Mouse (Mus musculus): ENCODE measurements around the gene C7. TPM values are rescaled to one million over a fixed set of nuclear protein-coding genes. Genes with fewer than 3 reads are reported as not detected.

C7 gene
- 0.08 and 0.09 TPM in 2 replicates for polyA plus RNA-seq (2014; fragmentation: Nextera tagmentation; extraction: Ambion mirVana)

- H3K4me2 ChIP-seq (replicated peaks), result no peak within 1 kb of the TSS
- no peak for ATAC-seq (ENCODE audit: low FRiP score)
- H3K27me3 ChIP-seq (ENCODE audit: control insufficient read depth, insufficient read depth, low read length), result no peaks in the 10 kb centered on the region
- H3K4me1 ChIP-seq (replicated peaks; ENCODE audit: control insufficient read depth, insufficient read depth, low read length), result no peaks in the 10 kb centered on the region
- H3K4me3 ChIP-seq (replicated peaks; ENCODE audit: low read length), result no peak within 1 kb of the TSS
- DNase-seq (ENCODE audit: low spot score), result no peak
- no peaks in the 10 kb centered on the region for H3K36me3 ChIP-seq (replicated peaks; ENCODE audit: control insufficient read depth, insufficient read depth)
- H3K9me3 ChIP-seq (ENCODE audit: control insufficient read depth, low read length), result no peaks in the 10 kb centered on the region
- H3K9ac ChIP-seq, result no peak within 1 kb of the TSS
- H3K27ac ChIP-seq, result no peak within 1 kb of the TSS
These were observed at the start of gene C7 for GRCm38 (mm10) chr15:5063635-5064034. Gene C7, minus strand, starts transcription at chr15:5063740.

- Histone ChIP-seq H3K27ac (no peak overlapping the region), H3K4me2 (replicated peaks) (no peak overlapping the region), H3K4me3 (replicated peaks; ENCODE audit: low read length) (no peak overlapping the region), H3K27me3 (ENCODE audit: control insufficient read depth, insufficient read depth, low read length) (no peaks in the 10 kb centered on the region), H3K9ac (no peak overlapping the region), H3K36me3 (replicated peaks; ENCODE audit: control insufficient read depth, insufficient read depth) (peaks cover 5% of the 10 kb centered on the region), H3K4me1 (replicated peaks; ENCODE audit: control insufficient read depth, insufficient read depth, low read length) (peaks cover 14% of the 10 kb centered on the region), H3K9me3 (ENCODE audit: control insufficient read depth, low read length) (no peaks in the 10 kb centered on the region)
- ATAC-seq (ENCODE audit: low FRiP score) (no peak), DNase-seq (ENCODE audit: low spot score) (no peak)
- 86% methylated on average over 3 of the region's 3 CpGs for WGBS
These were observed 49.1 kb upstream of the C7 start for GRCm38 (mm10) chr15:5112651-5113050.

- H3K4me1 ChIP-seq (replicated peaks; ENCODE audit: control insufficient read depth, insufficient read depth, low read length), result no peaks in the 10 kb centered on the region
- DNase-seq (ENCODE audit: low spot score), result no peak
- no peak overlapping the region for H3K27ac ChIP-seq
- no peaks in the 10 kb centered on the region for H3K9me3 ChIP-seq (ENCODE audit: control insufficient read depth, low read length)
- no peak for ATAC-seq (ENCODE audit: low FRiP score)
- no peaks in the 10 kb centered on the region for H3K36me3 ChIP-seq (replicated peaks; ENCODE audit: control insufficient read depth, insufficient read depth)
- WGBS, result 84% methylated on average over 3 of the region's 3 CpGs
- no peak overlapping the region for H3K4me3 ChIP-seq (replicated peaks; ENCODE audit: low read length)
- no peak overlapping the region for H3K4me2 ChIP-seq (replicated peaks)
- no peak overlapping the region for H3K9ac ChIP-seq
- H3K27me3 ChIP-seq (ENCODE audit: control insufficient read depth, insufficient read depth, low read length), result no peaks in the 10 kb centered on the region
These were observed 45.1 kb upstream of the C7 start for GRCm38 (mm10) chr15:5108655-5109040.

DNA sequence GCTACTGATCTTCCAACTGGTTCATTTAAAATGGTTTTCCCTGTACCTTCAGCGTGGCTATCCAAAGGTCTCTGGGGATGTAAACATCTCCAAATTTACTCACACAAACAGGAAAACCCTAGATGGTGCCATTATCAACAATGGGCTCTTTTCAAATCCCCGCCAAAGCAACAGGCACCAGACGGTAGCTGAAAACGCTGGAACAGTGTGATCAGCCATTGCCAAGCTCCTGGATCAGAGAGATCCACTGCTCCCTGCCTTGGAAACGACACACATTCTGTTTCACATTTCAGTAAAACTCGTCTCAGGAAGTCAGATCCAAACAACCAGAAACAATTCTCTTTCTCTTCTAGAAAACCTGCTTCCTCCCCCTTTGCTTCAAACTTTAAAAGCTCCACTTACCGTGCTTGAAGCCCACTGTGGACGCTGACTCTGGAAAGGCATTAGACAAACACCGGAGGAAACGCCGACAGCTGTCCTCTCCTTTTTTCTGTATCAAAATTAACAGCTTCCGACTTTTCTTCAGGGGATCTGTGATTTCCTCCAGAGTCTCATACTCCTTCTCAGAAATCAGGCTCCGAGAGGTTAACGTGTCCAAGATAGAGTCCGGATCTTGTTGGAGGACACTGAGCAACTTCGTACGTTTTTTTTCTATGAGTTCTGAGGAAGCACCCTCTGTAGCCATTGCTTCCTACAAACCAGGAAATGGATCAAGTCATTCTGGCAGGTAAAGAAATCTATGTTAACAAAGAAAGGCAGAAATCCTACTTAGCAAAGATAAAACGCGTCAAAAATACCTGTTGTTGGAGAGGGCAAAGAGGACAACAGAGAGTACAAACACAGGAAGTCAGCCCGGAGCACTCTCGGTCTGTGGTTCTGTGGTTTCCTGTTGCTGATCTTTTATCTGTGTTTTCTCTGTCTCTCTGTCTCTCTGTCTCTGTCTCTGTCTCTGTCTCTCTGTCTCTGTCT lies 44.4 kb upstream of the C7 start, which contains the start of gene Card6:
TSS of gene Card6 (minus strand) at position 854 of the 969 bp plus-strand sequence.
- H3K4me2 ChIP-seq (replicated peaks), result peak within 1 kb of the TSS; percentile 17; the same call in 1 of the 2 replicates
- 71% methylated on average over 21 of the region's 21 CpGs for WGBS
- H3K9ac ChIP-seq, result no peak within 1 kb of the TSS
- no peak for ATAC-seq (ENCODE audit: low FRiP score)
- no peak for DNase-seq (ENCODE audit: low spot score)
- no peak within 1 kb of the TSS for H3K27ac ChIP-seq
- no peaks in the 10 kb centered on the region for H3K27me3 ChIP-seq (ENCODE audit: control insufficient read depth, insufficient read depth, low read length)
- H3K4me3 ChIP-seq (replicated peaks; ENCODE audit: low read length), result no peak within 1 kb of the TSS; the same call in 1 of the 2 replicates
- H3K9me3 ChIP-seq (ENCODE audit: control insufficient read depth, low read length), result no peaks in the 10 kb centered on the region
- H3K36me3 ChIP-seq (replicated peaks; ENCODE audit: control insufficient read depth, insufficient read depth), result no peaks in the 10 kb centered on the region
- H3K4me1 ChIP-seq (replicated peaks; ENCODE audit: control insufficient read depth, insufficient read depth, low read length), result no peaks in the 10 kb centered on the region

DNA sequence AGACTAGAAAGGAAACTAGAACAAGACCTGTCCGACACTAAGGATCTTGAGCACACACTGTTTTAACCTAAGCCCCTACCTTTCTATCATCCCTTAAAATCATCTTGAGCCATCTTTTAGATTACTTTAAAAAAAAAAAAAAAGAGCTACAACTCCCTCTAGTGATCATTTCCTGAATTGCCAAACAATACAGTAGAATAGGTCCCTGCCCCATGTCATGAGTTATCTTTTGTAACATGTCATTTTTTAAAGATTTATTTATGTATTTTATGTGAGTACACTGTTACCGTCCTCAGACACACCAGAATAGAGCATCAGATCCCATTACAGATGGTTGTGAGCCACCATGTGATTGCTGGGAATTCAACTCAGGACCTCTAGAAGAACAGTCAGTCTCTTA lies 42.8 kb upstream of the C7 start:
- Histone ChIP-seq H3K4me3 (replicated peaks; ENCODE audit: low read length) (no peak overlapping the region), H3K9ac (no peak overlapping the region), H3K27ac (no peak overlapping the region), H3K27me3 (ENCODE audit: control insufficient read depth, insufficient read depth, low read length) (no peaks in the 10 kb centered on the region), H3K36me3 (replicated peaks; ENCODE audit: control insufficient read depth, insufficient read depth) (no peaks in the 10 kb centered on the region), H3K9me3 (ENCODE audit: control insufficient read depth, low read length) (no peaks in the 10 kb centered on the region), H3K4me1 (replicated peaks; ENCODE audit: control insufficient read depth, insufficient read depth, low read length) (no peaks in the 10 kb centered on the region), H3K4me2 (replicated peaks) (no peak overlapping the region)
- ATAC-seq (ENCODE audit: low FRiP score), result peak; percentile 40; the same call in 1 of the 2 replicates
- peak; percentile 72 for DNase-seq (ENCODE audit: low spot score)
- WGBS, result 60% methylated on average over 2 of the region's 2 CpGs

DNA sequence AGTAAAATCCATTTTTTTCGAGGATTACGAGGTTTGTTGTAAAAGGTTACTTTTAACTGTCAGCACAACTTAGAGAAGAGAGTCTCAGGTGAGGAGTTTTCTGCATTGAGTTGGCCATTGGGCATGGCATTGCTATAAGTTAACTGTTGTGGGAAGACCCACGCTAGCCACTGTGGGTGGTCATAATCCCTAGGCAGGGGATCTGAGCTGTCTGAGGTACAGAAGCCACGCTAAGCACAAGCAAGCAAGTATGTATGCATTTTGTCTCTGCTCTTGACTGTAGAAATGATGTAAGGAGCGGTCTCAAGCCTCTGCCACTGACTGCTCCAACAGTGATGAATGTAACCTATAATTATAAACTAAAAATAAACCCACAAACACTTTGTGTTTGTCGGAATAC lies 42.4 kb upstream of the C7 start:
- 87% methylated on average over 6 of the region's 6 CpGs for WGBS

GRCm38 (mm10) chr15:5102312-5102711 lies 38.8 kb upstream of the C7 start:
- H3K27ac ChIP-seq, result no peak overlapping the region
- no peaks in the 10 kb centered on the region for H3K27me3 ChIP-seq (ENCODE audit: control insufficient read depth, insufficient read depth, low read length)
- no peak for ATAC-seq (ENCODE audit: low FRiP score)
- DNase-seq (ENCODE audit: low spot score), result no peak
- H3K4me1 ChIP-seq (replicated peaks; ENCODE audit: control insufficient read depth, insufficient read depth, low read length), result no peaks in the 10 kb centered on the region
- WGBS, result 92% methylated on average over 4 of the region's 4 CpGs
- no peak overlapping the region for H3K4me2 ChIP-seq (replicated peaks)
- no peak overlapping the region for H3K4me3 ChIP-seq (replicated peaks; ENCODE audit: low read length)
- H3K9ac ChIP-seq, result no peak overlapping the region
- H3K36me3 ChIP-seq (replicated peaks; ENCODE audit: control insufficient read depth, insufficient read depth), result no peaks in the 10 kb centered on the region
- H3K9me3 ChIP-seq (ENCODE audit: control insufficient read depth, low read length), result no peaks in the 10 kb centered on the region

More for the DNA sequence above, 42.4 kb upstream of the C7 start:
- DNase-seq (ENCODE audit: low spot score) (no peak), ATAC-seq (ENCODE audit: low FRiP score) (0 out of 2 replicates have a peak, but pooled peaks have one; percentile 11)
- no peaks in the 10 kb centered on the region for H3K36me3 ChIP-seq (replicated peaks; ENCODE audit: control insufficient read depth, insufficient read depth)
- no peaks in the 10 kb centered on the region for H3K9me3 ChIP-seq (ENCODE audit: control insufficient read depth, low read length)
- no peaks in the 10 kb centered on the region for H3K27me3 ChIP-seq (ENCODE audit: control insufficient read depth, insufficient read depth, low read length)
- H3K4me2 ChIP-seq (replicated peaks), result no peak overlapping the region
- H3K9ac ChIP-seq, result no peak overlapping the region
- H3K4me3 ChIP-seq (replicated peaks; ENCODE audit: low read length), result no peak overlapping the region
- no peaks in the 10 kb centered on the region for H3K4me1 ChIP-seq (replicated peaks; ENCODE audit: control insufficient read depth, insufficient read depth, low read length)
- no peak overlapping the region for H3K27ac ChIP-seq

DNA sequence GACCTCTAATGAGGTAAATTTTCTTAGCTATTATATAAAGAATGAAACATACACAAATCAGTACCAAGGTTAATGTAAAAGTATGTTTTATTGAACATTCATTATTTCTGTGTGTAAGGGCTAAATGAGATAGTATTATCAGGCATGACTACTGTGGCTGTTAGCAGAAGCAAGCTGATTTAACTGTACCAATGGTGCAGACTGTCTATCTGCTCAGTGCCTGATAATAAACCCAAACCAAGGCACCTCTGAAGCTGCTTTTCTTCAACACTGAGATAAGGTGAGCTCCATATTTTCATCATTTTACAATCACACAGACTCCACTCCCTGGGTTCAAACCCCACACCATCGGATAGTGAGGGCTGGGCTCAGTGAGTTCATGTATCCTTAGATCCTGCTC lies 33.8 kb upstream of the C7 start:
- no peak overlapping the region for H3K4me2 ChIP-seq (replicated peaks)
- no peaks in the 10 kb centered on the region for H3K27me3 ChIP-seq (ENCODE audit: control insufficient read depth, insufficient read depth, low read length)
- WGBS, result 96% methylated on average over 1 of the region's 1 CpGs
- DNase-seq (ENCODE audit: low spot score), result no peak
- no peak overlapping the region for H3K27ac ChIP-seq
- 0 out of 2 replicates have a peak, but pooled peaks cover 4% of the 10 kb centered on the region for H3K9me3 ChIP-seq (ENCODE audit: control insufficient read depth, low read length)
- no peaks in the 10 kb centered on the region for H3K4me1 ChIP-seq (replicated peaks; ENCODE audit: control insufficient read depth, insufficient read depth, low read length)
- no peak overlapping the region for H3K4me3 ChIP-seq (replicated peaks; ENCODE audit: low read length)
- no peak overlapping the region for H3K9ac ChIP-seq
- no peaks in the 10 kb centered on the region for H3K36me3 ChIP-seq (replicated peaks; ENCODE audit: control insufficient read depth, insufficient read depth)
- ATAC-seq (ENCODE audit: low FRiP score), result no peak

DNA sequence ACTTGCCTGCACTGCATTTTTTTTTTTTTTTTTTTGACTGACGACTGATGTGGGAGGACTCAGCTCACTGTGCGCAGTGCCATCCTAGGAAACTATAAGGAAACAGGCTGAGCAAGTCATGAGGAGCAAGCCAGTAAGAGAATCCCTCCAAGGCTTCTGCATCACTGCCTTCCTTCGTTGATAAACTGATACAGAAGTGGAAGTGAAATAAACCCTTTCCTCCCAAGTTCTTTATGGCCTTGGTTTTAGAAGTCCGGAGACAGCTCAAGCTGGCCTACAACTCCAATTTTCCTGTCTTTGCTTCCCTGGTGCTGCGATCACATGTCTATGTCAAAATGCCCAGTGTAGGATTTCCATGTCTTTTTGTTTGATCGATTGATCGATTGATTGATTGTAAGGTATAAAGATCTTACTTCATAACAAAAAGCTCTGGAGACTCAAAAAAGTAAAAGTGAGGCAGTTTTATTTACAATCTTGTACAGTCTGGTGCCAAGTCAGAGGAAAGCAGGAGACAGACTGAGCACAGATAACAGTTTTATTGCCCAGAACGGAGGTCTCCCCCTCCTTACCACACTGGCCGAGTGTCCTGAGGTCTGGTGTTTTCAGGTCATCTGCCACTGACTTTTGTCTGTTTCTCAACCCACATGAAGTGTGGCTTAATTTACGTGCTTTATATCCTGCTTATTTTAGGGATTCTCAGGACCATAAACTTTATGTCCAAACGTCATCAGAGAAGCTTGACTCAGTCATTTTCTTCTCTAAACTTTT lies 32.2 kb upstream of the C7 start:
- 0 out of 2 replicates have a peak, but pooled peaks cover 4% of the 10 kb centered on the region for H3K9me3 ChIP-seq (ENCODE audit: control insufficient read depth, low read length)
- 91% methylated on average over 11 of the region's 11 CpGs for WGBS

More for the DNA sequence above, 32.2 kb upstream of the C7 start:
- Histone ChIP-seq H3K27me3 (ENCODE audit: control insufficient read depth, insufficient read depth, low read length) (no peaks in the 10 kb centered on the region), H3K9ac (no peak overlapping the region), H3K4me1 (replicated peaks; ENCODE audit: control insufficient read depth, insufficient read depth, low read length) (no peaks in the 10 kb centered on the region), H3K27ac (no peak overlapping the region), H3K4me3 (replicated peaks; ENCODE audit: low read length) (no peak overlapping the region), H3K4me2 (replicated peaks) (no peak overlapping the region), H3K36me3 (replicated peaks; ENCODE audit: control insufficient read depth, insufficient read depth) (no peaks in the 10 kb centered on the region)
- ATAC-seq (ENCODE audit: low FRiP score), result no peak
- DNase-seq (ENCODE audit: low spot score), result no peak

All from hindbrain, embryonic 14.5 days (tissue).